Comparison of ENCODE assay signal across 12 mouse cellular contexts in the genomic region with DNA sequence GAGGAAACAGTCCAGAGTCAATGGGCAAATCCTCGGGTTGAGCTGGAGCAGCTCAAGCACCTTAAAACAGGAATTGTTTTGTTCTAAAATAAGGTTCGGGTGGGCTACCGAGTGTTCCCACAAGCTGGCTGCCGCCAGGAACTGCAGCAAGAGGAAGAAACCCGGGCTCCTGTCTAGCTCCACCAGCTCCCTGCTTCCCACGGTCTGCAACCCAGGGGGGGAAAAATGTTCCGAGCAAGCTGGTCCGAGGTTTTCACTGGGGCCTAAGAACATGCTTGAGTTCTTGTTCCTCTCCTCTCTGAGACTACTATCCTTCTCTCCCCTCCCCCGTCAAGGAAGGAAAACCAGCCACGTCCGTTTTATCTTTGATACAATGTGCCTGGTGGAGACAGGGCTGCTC.
DNase-seq lines count a peak whose midpoint lies in the region; ATAC-seq lines count a peak whose summit lies in the region.
"Had no signal": no experiment of that assay in that cellular context is flagged by ENCODE, and none has a peak within 500 bp of the region (broad histone marks: within the 10 kb centered on the region; RNA-seq: fewer than 3 reads in every experiment).

No protein-coding gene starts in this region.

- H3K27ac ChIP-seq in forebrain, embryonic 10.5 days: peak overlapping the region; percentile 51
- no peak overlapping the region for H3K27ac ChIP-seq in forebrain, embryonic 11.5 days (ENCODE audit: low read depth, low read length)
- no peak overlapping the region for H3K27ac ChIP-seq in kidney, embryonic 14.5 days (ENCODE audit: low read depth, low read length)
- no peak overlapping the region for H3K27ac ChIP-seq in kidney, embryonic 15.5 days
- H3K27ac ChIP-seq in midbrain, embryonic 10.5 days (replicated peaks): peak overlapping the region; percentile 71
- H3K27ac ChIP-seq in midbrain, embryonic 15.5 days: no peak overlapping the region
- H3K27ac ChIP-seq in midbrain, embryonic 14.5 days (replicated peaks; ENCODE audit: low read depth, low read length): no peak overlapping the region
- H3K27ac ChIP-seq: forebrain, embryonic 15.5 days had no signal

- H3K4me3 ChIP-seq in forebrain, embryonic 10.5 days: no peak overlapping the region
- no peak overlapping the region for H3K4me3 ChIP-seq in forebrain, embryonic 11.5 days (ENCODE audit: low read depth, low read length)
- H3K4me3 ChIP-seq in kidney, embryonic 14.5 days (ENCODE audit: low read length): no peak overlapping the region
- H3K4me3 ChIP-seq in kidney, embryonic 15.5 days (replicated peaks): no peak overlapping the region
- H3K4me3 ChIP-seq in midbrain, embryonic 10.5 days: no peak overlapping the region
- no peak overlapping the region for H3K4me3 ChIP-seq in midbrain, embryonic 15.5 days
- H3K4me3 ChIP-seq in midbrain, embryonic 14.5 days (replicated peaks; ENCODE audit: low read depth, low read length): no peak overlapping the region
- H3K4me3 ChIP-seq: forebrain, embryonic 15.5 days had no signal

- H3K27me3 ChIP-seq in forebrain, embryonic 10.5 days (ENCODE audit: poor library complexity, severe bottlenecking): peaks cover 42% of the 10 kb centered on the region
- H3K27me3 ChIP-seq in forebrain, embryonic 11.5 days (ENCODE audit: control insufficient read depth, insufficient read depth, low read length): no peaks in the 10 kb centered on the region; the same call in 1 of the 2 replicates
- H3K27me3 ChIP-seq in kidney, embryonic 14.5 days (ENCODE audit: control insufficient read depth, insufficient read depth, low read length): no peaks in the 10 kb centered on the region
- H3K27me3 ChIP-seq in kidney, embryonic 15.5 days: no peaks in the 10 kb centered on the region
- H3K27me3 ChIP-seq in midbrain, embryonic 10.5 days (ENCODE audit: low read depth, poor library complexity, severe bottlenecking): peaks cover 14% of the 10 kb centered on the region; the same call in 1 of the 2 replicates
- H3K27me3 ChIP-seq in midbrain, embryonic 15.5 days (replicated peaks): 0 out of 2 replicates have a peak, but pooled peaks cover 2% of the 10 kb centered on the region
- no peaks in the 10 kb centered on the region for H3K27me3 ChIP-seq in midbrain, embryonic 14.5 days (ENCODE audit: control insufficient read depth, insufficient read depth, low read length)
- H3K27me3 ChIP-seq: forebrain, embryonic 15.5 days had no signal

- no peak for ATAC-seq in forebrain, embryonic 11.5 days (replicated peaks; ENCODE audit: low FRiP score)
- ATAC-seq in kidney, embryonic 14.5 days (ENCODE audit: low FRiP score, low TSS enrichment): no peak
- no peak for ATAC-seq in kidney, embryonic 15.5 days (replicated peaks; ENCODE audit: low FRiP score)
- ATAC-seq in midbrain, embryonic 15.5 days (replicated peaks): no peak
- no peak for ATAC-seq in midbrain, embryonic 14.5 days (ENCODE audit: low FRiP score, low TSS enrichment)
- ATAC-seq: forebrain, embryonic 15.5 days had no signal

- no peaks in the 10 kb centered on the region for H3K9me3 ChIP-seq in forebrain, embryonic 10.5 days
- H3K9me3 ChIP-seq in forebrain, embryonic 11.5 days (ENCODE audit: control insufficient read depth, low read length): no peaks in the 10 kb centered on the region
- no peaks in the 10 kb centered on the region for H3K9me3 ChIP-seq in kidney, embryonic 14.5 days (ENCODE audit: control insufficient read depth, low read length)
- no peaks in the 10 kb centered on the region for H3K9me3 ChIP-seq in kidney, embryonic 15.5 days (replicated peaks)
- H3K9me3 ChIP-seq in midbrain, embryonic 10.5 days (replicated peaks): 0 out of 2 replicates have a peak, but pooled peaks cover 3% of the 10 kb centered on the region
- H3K9me3 ChIP-seq in midbrain, embryonic 15.5 days: no peaks in the 10 kb centered on the region
- H3K9me3 ChIP-seq in midbrain, embryonic 14.5 days (ENCODE audit: control insufficient read depth, low read length): no peaks in the 10 kb centered on the region
- H3K9me3 ChIP-seq: forebrain, embryonic 15.5 days; G1E had no signal

- no peak for DNase-seq in forebrain, embryonic 10.5 days (ENCODE audit: extremely low spot score, low spot score)
- no peak for DNase-seq in forebrain, embryonic 11.5 days (ENCODE audit: low spot score)
- DNase-seq in midbrain, embryonic 10.5 days (ENCODE audit: low spot score): no peak
- peak; percentile 32 for DNase-seq in midbrain, embryonic 14.5 days
- no peak for DNase-seq in adrenal gland, adult 18-20 months (ENCODE audit: low spot score in 2 of 2)
- DNase-seq: kidney, postnatal 25 days; spleen, adult 18-20 months had no signal

- peaks cover 70% of the 10 kb centered on the region for H3K4me1 ChIP-seq in forebrain, embryonic 10.5 days
- H3K4me1 ChIP-seq in forebrain, embryonic 11.5 days (replicated peaks; ENCODE audit: control insufficient read depth, insufficient read depth, low read length): peaks cover 14% of the 10 kb centered on the region
- H3K4me1 ChIP-seq in kidney, embryonic 14.5 days (ENCODE audit: control insufficient read depth, insufficient read depth, low read length): peaks cover 35% of the 10 kb centered on the region; the same call in 1 of the 2 replicates
- H3K4me1 ChIP-seq in kidney, embryonic 15.5 days: peaks cover 55% of the 10 kb centered on the region
- H3K4me1 ChIP-seq in midbrain, embryonic 10.5 days: peaks cover 76% of the 10 kb centered on the region
- H3K4me1 ChIP-seq in midbrain, embryonic 15.5 days: peaks cover 31% of the 10 kb centered on the region
- H3K4me1 ChIP-seq in midbrain, embryonic 14.5 days (ENCODE audit: control insufficient read depth, insufficient read depth, low read length): peaks cover 25% of the 10 kb centered on the region

- 38% methylated on average over 11 of the region's 11 CpGs for WGBS in forebrain, embryonic 10.5 days
- WGBS in forebrain, embryonic 11.5 days: 31% methylated on average over 11 of the region's 11 CpGs
- WGBS in kidney, embryonic 14.5 days: 51% methylated on average over 11 of the region's 11 CpGs
- 50% methylated on average over 11 of the region's 11 CpGs for WGBS in kidney, embryonic 15.5 days
- 39% methylated on average over 11 of the region's 11 CpGs for WGBS in midbrain, embryonic 10.5 days
- 20% methylated on average over 11 of the region's 11 CpGs for WGBS in midbrain, embryonic 15.5 days
- 23% methylated on average over 11 of the region's 11 CpGs for WGBS in midbrain, embryonic 14.5 days

- no peak overlapping the region for H3K9ac ChIP-seq in forebrain, embryonic 11.5 days (ENCODE audit: low read length)
- H3K9ac ChIP-seq in kidney, embryonic 14.5 days (ENCODE audit: low read depth, low read length): no peak overlapping the region
- no peak overlapping the region for H3K9ac ChIP-seq in kidney, embryonic 15.5 days
- no peak overlapping the region for H3K9ac ChIP-seq in midbrain, embryonic 15.5 days
- H3K9ac ChIP-seq in midbrain, embryonic 14.5 days (replicated peaks; ENCODE audit: low read length): no peak overlapping the region
- H3K9ac ChIP-seq: forebrain, embryonic 15.5 days had no signal

- H3K36me3 ChIP-seq in forebrain, embryonic 10.5 days (replicated peaks): no peaks in the 10 kb centered on the region; the same call in 1 of the 2 replicates
- H3K36me3 ChIP-seq in forebrain, embryonic 11.5 days (ENCODE audit: control insufficient read depth, insufficient read depth, low read length): no peaks in the 10 kb centered on the region
- H3K36me3 ChIP-seq in kidney, embryonic 14.5 days (ENCODE audit: control insufficient read depth, insufficient read depth, low read length): no peaks in the 10 kb centered on the region
- H3K36me3 ChIP-seq in kidney, embryonic 15.5 days: no peaks in the 10 kb centered on the region
- H3K36me3 ChIP-seq in midbrain, embryonic 10.5 days: 0 out of 2 replicates have a peak, but pooled peaks cover 3% of the 10 kb centered on the region
- H3K36me3 ChIP-seq in midbrain, embryonic 15.5 days (replicated peaks): no peaks in the 10 kb centered on the region
- H3K36me3 ChIP-seq in midbrain, embryonic 14.5 days (ENCODE audit: control insufficient read depth, insufficient read depth, low read length): no peaks in the 10 kb centered on the region
- H3K36me3 ChIP-seq: forebrain, embryonic 15.5 days had no signal

- H3K4me2 ChIP-seq in forebrain, embryonic 11.5 days (ENCODE audit: low read depth, low read length, severe bottlenecking): no peak overlapping the region
- H3K4me2 ChIP-seq in kidney, embryonic 14.5 days (replicated peaks; ENCODE audit: low read depth, low read length): 0 out of 2 replicates have a peak overlapping the region, but pooled peaks have one; percentile 21
- H3K4me2 ChIP-seq in kidney, embryonic 15.5 days: no peak overlapping the region
- H3K4me2 ChIP-seq in midbrain, embryonic 15.5 days: no peak overlapping the region
- no peak overlapping the region for H3K4me2 ChIP-seq in midbrain, embryonic 14.5 days (ENCODE audit: low read length)
- H3K4me2 ChIP-seq: forebrain, embryonic 15.5 days had no signal

Comparison
In these comparisons a context has a peak if more than half of its experiments do, and no peak if none do; other contexts are left out.
1. H3K27ac ChIP-seq: peak in forebrain, embryonic 10.5 days (single experiment) and midbrain, embryonic 10.5 days (single experiment); none in forebrain, embryonic 11.5 days (single experiment), kidney, embryonic 14.5 days (single experiment), kidney, embryonic 15.5 days (single experiment), midbrain, embryonic 15.5 days (single experiment) and midbrain, embryonic 14.5 days (single experiment).